Mouse (Mus musculus): ENCODE data around the gene Zbtb49. TPM values are rescaled to one million over a fixed set of nuclear protein-coding genes. Genes with fewer than 3 reads are reported as not detected.

Gene Zbtb49
- 24.7 and 27.6 TPM in 2 replicates for polyA plus RNA-seq (2016; fragmentation: Nextera tagmentation; extraction: Ambion mirVana)

- Histone ChIP-seq H3K4me3 (replicated peaks) (peak within 1 kb of the TSS; percentile 88), H3K27ac (peak within 1 kb of the TSS; percentile 69), H3K9me3 (no peaks in the 10 kb centered on the region), H3K4me1 (peaks cover 25% of the 10 kb centered on the region), H3K4me2 (peak within 1 kb of the TSS; percentile 89), H3K9ac (peak within 1 kb of the TSS; percentile 81), H3K27me3 (no peaks in the 10 kb centered on the region), H3K36me3 (replicated peaks) (peaks cover 31% of the 10 kb centered on the region)
- ATAC-seq (ENCODE audit: low FRiP score): peak; percentile 96
- WGBS: under 1% methylated on average over 55 of the region's 55 CpGs
Measured at GRCm38 (mm10) chr5:38220328-38220912, at the start of gene Zbtb49, which contains the start of gene Lyar. Zbtb49 (minus strand) TSS chr5:38220457. Lyar (plus strand) TSS chr5:38220470.

GRCm38 (mm10) chr5:38260107-38260682 is 39.9 kb upstream of the Zbtb49 start, which contains the start of gene Tmem128:
Tmem128 (plus strand) TSS chr5:38260185.
- peaks cover 7% of the 10 kb centered on the region for H3K4me1 ChIP-seq
- H3K36me3 ChIP-seq (replicated peaks): peaks cover 29% of the 10 kb centered on the region
- peak within 1 kb of the TSS; percentile 83 for H3K4me3 ChIP-seq (replicated peaks)
- peak; percentile 79 for ATAC-seq (ENCODE audit: low FRiP score)
- peak within 1 kb of the TSS; percentile 66 for H3K27ac ChIP-seq
- H3K9me3 ChIP-seq: no peaks in the 10 kb centered on the region
- H3K4me2 ChIP-seq: peak within 1 kb of the TSS; percentile 83
- WGBS: under 1% methylated on average over 40 of the region's 40 CpGs
- peak within 1 kb of the TSS; percentile 90 for H3K9ac ChIP-seq
- H3K27me3 ChIP-seq: no peaks in the 10 kb centered on the region

- 46% methylated on average over 9 of the region's 9 CpGs for WGBS
- H3K4me3 ChIP-seq (replicated peaks): peak overlapping the region; percentile 83
- H3K9me3 ChIP-seq: no peaks in the 10 kb centered on the region
- H3K36me3 ChIP-seq (replicated peaks): peaks cover 23% of the 10 kb centered on the region
- peaks cover 7% of the 10 kb centered on the region for H3K4me1 ChIP-seq
- no peaks in the 10 kb centered on the region for H3K27me3 ChIP-seq
- H3K9ac ChIP-seq: peak overlapping the region; percentile 90
- peak overlapping the region; percentile 66 for H3K27ac ChIP-seq
- peak overlapping the region; percentile 83 for H3K4me2 ChIP-seq
- peak; percentile 1 for ATAC-seq (ENCODE audit: low FRiP score)
Measured at GRCm38 (mm10) chr5:38259455-38260106, 39.3 kb upstream of the Zbtb49 start.

- H3K9me3 ChIP-seq: no peaks in the 10 kb centered on the region
- H3K4me1 ChIP-seq: peaks cover 7% of the 10 kb centered on the region
- H3K36me3 ChIP-seq (replicated peaks): peaks cover 15% of the 10 kb centered on the region
- ATAC-seq (ENCODE audit: low FRiP score): no peak
- H3K27me3 ChIP-seq: no peaks in the 10 kb centered on the region
- H3K4me2 ChIP-seq: no peak overlapping the region
- WGBS: 82% methylated on average over 5 of the region's 5 CpGs
- H3K4me3 ChIP-seq (replicated peaks): no peak overlapping the region
- H3K27ac ChIP-seq: no peak overlapping the region
- no peak overlapping the region for H3K9ac ChIP-seq
Measured at GRCm38 (mm10) chr5:38258773-38259146, 38.5 kb upstream of the Zbtb49 start.

- ATAC-seq (ENCODE audit: low FRiP score): no peak
- Histone ChIP-seq H3K36me3 (replicated peaks) (peaks cover 9% of the 10 kb centered on the region), H3K27me3 (no peaks in the 10 kb centered on the region), H3K4me1 (peaks cover 7% of the 10 kb centered on the region), H3K4me3 (replicated peaks) (no peak overlapping the region), H3K4me2 (no peak overlapping the region), H3K27ac (no peak overlapping the region), H3K9ac (no peak overlapping the region), H3K9me3 (no peaks in the 10 kb centered on the region)
- 81% methylated on average over 8 of the region's 8 CpGs for WGBS
Measured at GRCm38 (mm10) chr5:38258034-38258772, 37.9 kb upstream of the Zbtb49 start.

GRCm38 (mm10) chr5:38256551-38256950 is 36.3 kb upstream of the Zbtb49 start:
- WGBS: 88% methylated on average over 1 of the region's 1 CpGs
- H3K27me3 ChIP-seq: no peaks in the 10 kb centered on the region
- no peak for ATAC-seq (ENCODE audit: low FRiP score)

GRCm38 (mm10) chr5:38255644-38256043 is 35.4 kb upstream of the Zbtb49 start:
- Histone ChIP-seq H3K4me2 (no peak overlapping the region), H3K36me3 (replicated peaks) (no peaks in the 10 kb centered on the region), H3K9me3 (no peaks in the 10 kb centered on the region), H3K27me3 (no peaks in the 10 kb centered on the region), H3K4me3 (replicated peaks) (no peak overlapping the region), H3K9ac (no peak overlapping the region), H3K27ac (no peak overlapping the region), H3K4me1 (no peaks in the 10 kb centered on the region)
- ATAC-seq (ENCODE audit: low FRiP score): no peak
- 90% methylated on average over 3 of the region's 3 CpGs for WGBS

More at GRCm38 (mm10) chr5:38256551-38256950, 36.3 kb upstream of the Zbtb49 start:
- no peak overlapping the region for H3K9ac ChIP-seq
- no peak overlapping the region for H3K27ac ChIP-seq
- no peaks in the 10 kb centered on the region for H3K9me3 ChIP-seq
- H3K4me3 ChIP-seq (replicated peaks): no peak overlapping the region
- H3K4me1 ChIP-seq: peaks cover 7% of the 10 kb centered on the region
- no peaks in the 10 kb centered on the region for H3K36me3 ChIP-seq (replicated peaks)
- no peak overlapping the region for H3K4me2 ChIP-seq

- Histone ChIP-seq H3K4me2 (no peak overlapping the region), H3K9me3 (no peaks in the 10 kb centered on the region), H3K9ac (no peak overlapping the region), H3K4me3 (replicated peaks) (no peak overlapping the region), H3K36me3 (replicated peaks) (no peaks in the 10 kb centered on the region), H3K4me1 (no peaks in the 10 kb centered on the region), H3K27ac (no peak overlapping the region), H3K27me3 (no peaks in the 10 kb centered on the region)
- ATAC-seq (ENCODE audit: low FRiP score): no peak
- 42% methylated on average over 4 of the region's 4 CpGs for WGBS
Measured at GRCm38 (mm10) chr5:38255195-38255594, 34.9 kb upstream of the Zbtb49 start.

- Histone ChIP-seq H3K4me1 (peaks cover 6% of the 10 kb centered on the region), H3K27me3 (no peaks in the 10 kb centered on the region), H3K9ac (no peak overlapping the region), H3K9me3 (no peaks in the 10 kb centered on the region), H3K36me3 (replicated peaks) (0 out of 2 replicates have a peak, but pooled peaks cover under 1% of the 10 kb centered on the region), H3K27ac (no peak overlapping the region), H3K4me3 (replicated peaks) (no peak overlapping the region), H3K4me2 (no peak overlapping the region)
- 88% methylated on average over 6 of the region's 6 CpGs for WGBS
- no peak for ATAC-seq (ENCODE audit: low FRiP score)
Measured at GRCm38 (mm10) chr5:38241966-38242365, 21.7 kb upstream of the Zbtb49 start.

GRCm38 (mm10) chr5:38241473-38241834 is 21.2 kb upstream of the Zbtb49 start:
- 0 out of 2 replicates have a peak, but pooled peaks cover 3% of the 10 kb centered on the region for H3K36me3 ChIP-seq (replicated peaks)
- no peak overlapping the region for H3K4me2 ChIP-seq
- 79% methylated on average over 3 of the region's 3 CpGs for WGBS
- no peak overlapping the region for H3K9ac ChIP-seq
- H3K27me3 ChIP-seq: no peaks in the 10 kb centered on the region
- H3K9me3 ChIP-seq: no peaks in the 10 kb centered on the region
- ATAC-seq (ENCODE audit: low FRiP score): no peak
- no peak overlapping the region for H3K27ac ChIP-seq
- H3K4me3 ChIP-seq (replicated peaks): no peak overlapping the region
- peaks cover 6% of the 10 kb centered on the region for H3K4me1 ChIP-seq

- no peak overlapping the region for H3K4me3 ChIP-seq (replicated peaks)
- H3K9ac ChIP-seq: no peak overlapping the region
- no peak overlapping the region for H3K27ac ChIP-seq
- H3K4me2 ChIP-seq: no peak overlapping the region
- H3K36me3 ChIP-seq (replicated peaks): 0 out of 2 replicates have a peak, but pooled peaks cover 3% of the 10 kb centered on the region
- no peaks in the 10 kb centered on the region for H3K9me3 ChIP-seq
- ATAC-seq (ENCODE audit: low FRiP score): no peak
- peaks cover 6% of the 10 kb centered on the region for H3K4me1 ChIP-seq
- no peaks in the 10 kb centered on the region for H3K27me3 ChIP-seq
- WGBS: 33% methylated on average over 5 of the region's 5 CpGs
Measured at GRCm38 (mm10) chr5:38240727-38241472, 20.6 kb upstream of the Zbtb49 start.

Measured in forebrain, embryonic 12.5 days (tissue).